10 mouse cellular contexts compared by ENCODE assay signal in genomic region chr2:166187874-166188453, GRCm38 (mm10). TPM values are rescaled to one million over a fixed set of nuclear protein-coding genes. Genes with fewer than 3 reads are reported as not detected.
DNase-seq lines count a peak whose midpoint lies in the region; ATAC-seq lines count a peak whose summit lies in the region.
"Not testable (repeated sequence)": the region's sequence is repeated elsewhere in the genome, so short reads cannot be mapped to it uniquely, and the experiment has no call there.
"Had no signal": no experiment of that assay in that cellular context is flagged by ENCODE, and none has a peak within 500 bp of the region (broad histone marks: within the 10 kb centered on the region; RNA-seq: fewer than 3 reads in every experiment).

No protein-coding gene starts in this region.

- H3K27ac ChIP-seq in forebrain, embryonic 16.5 days (ENCODE audit: low read length), result not testable (repeated sequence)
- 0 out of 2 replicates have a peak overlapping the region, but pooled peaks have one; percentile 45 for H3K27ac ChIP-seq in hindbrain, embryonic 10.5 days
- 0 out of 2 replicates have a peak overlapping the region, but pooled peaks have one; percentile 3 for H3K27ac ChIP-seq in intestine, embryonic 15.5 days
- peak overlapping the region; percentile 35 for H3K27ac ChIP-seq in macrophage
- peak overlapping the region; percentile 56; the same call in 1 of the 2 replicates for H3K27ac ChIP-seq in neural tube, embryonic 15.5 days (replicated peaks)

- WGBS in forebrain, embryonic 16.5 days, result 8% methylated on average over 8 of the region's 11 CpGs
- 71% methylated on average over 10 of the region's 11 CpGs for WGBS in hindbrain, embryonic 10.5 days
- WGBS in intestine, embryonic 15.5 days, result 66% methylated on average over 8 of the region's 11 CpGs
- 7% methylated on average over 2 of the region's 11 CpGs for WGBS in macrophage (ENCODE audit: missing documents)
- 31% methylated on average over 9 of the region's 11 CpGs for WGBS in neural tube, embryonic 15.5 days

- not testable (repeated sequence) for H3K9me3 ChIP-seq in forebrain, embryonic 16.5 days (ENCODE audit: control insufficient read depth, low read length); hindbrain, embryonic 10.5 days; intestine, embryonic 15.5 days; neural tube, embryonic 15.5 days (replicated peaks)

- peaks cover 36% of the 10 kb centered on the region for H3K27me3 ChIP-seq in forebrain, embryonic 16.5 days (replicated peaks; ENCODE audit: control insufficient read depth, insufficient read depth, low read length)
- H3K27me3 ChIP-seq in hindbrain, embryonic 10.5 days (ENCODE audit: insufficient read depth, poor library complexity, severe bottlenecking), result peaks cover 31% of the 10 kb centered on the region
- H3K27me3 ChIP-seq in intestine, embryonic 15.5 days (replicated peaks); neural tube, embryonic 15.5 days (replicated peaks): not testable (repeated sequence)

- H3K4me3 ChIP-seq in forebrain, embryonic 16.5 days (replicated peaks; ENCODE audit: low read length); hindbrain, embryonic 10.5 days; intestine, embryonic 15.5 days (replicated peaks); macrophage (ENCODE audit: inconsistent target); neural tube, embryonic 15.5 days (replicated peaks): not testable (repeated sequence)

- not testable (repeated sequence) for H3K9ac ChIP-seq in forebrain, embryonic 16.5 days (replicated peaks; ENCODE audit: low read depth, low read length); intestine, embryonic 15.5 days; neural tube, embryonic 15.5 days (replicated peaks)

- not testable (repeated sequence) for H3K79me2 ChIP-seq in macrophage (ENCODE audit: inconsistent target)

- ATAC-seq in common myeloid progenitor, adult 5-6 weeks (replicated peaks; ENCODE audit: low read depth, poor library complexity, severe bottlenecking), result peak; percentile 67
- peak; percentile 64; the same call in 1 of the 2 replicates for ATAC-seq in forebrain, embryonic 16.5 days
- not testable (repeated sequence) for ATAC-seq in intestine, embryonic 15.5 days
- peak; percentile 42 for ATAC-seq in neural tube, embryonic 15.5 days (ENCODE audit: low FRiP score)

- H3K36me3 ChIP-seq in forebrain, embryonic 16.5 days (ENCODE audit: control insufficient read depth, insufficient read depth); hindbrain, embryonic 10.5 days; intestine, embryonic 15.5 days; macrophage (ENCODE audit: inconsistent target); neural tube, embryonic 15.5 days: not testable (repeated sequence)

- not testable (repeated sequence) for DNase-seq in hindbrain, embryonic 10.5 days (ENCODE audit: low spot score)
- peak; percentile 38 for DNase-seq in layer of hippocampus, adult 9-11 months
- DNase-seq in testis, postnatal 14 days (ENCODE audit: low spot score), result peak; percentile 30

- not testable (repeated sequence) for H3K4me2 ChIP-seq in forebrain, embryonic 16.5 days (ENCODE audit: low read length); intestine, embryonic 15.5 days (replicated peaks)
- 0 out of 2 replicates have a peak overlapping the region, but pooled peaks have one; percentile 7 for H3K4me2 ChIP-seq in neural tube, embryonic 15.5 days

- H3K4me1 ChIP-seq in forebrain, embryonic 16.5 days (replicated peaks; ENCODE audit: control insufficient read depth, insufficient read depth, low read length), result not testable (repeated sequence)
- peaks cover 36% of the 10 kb centered on the region for H3K4me1 ChIP-seq in hindbrain, embryonic 10.5 days (replicated peaks)
- peaks cover 27% of the 10 kb centered on the region for H3K4me1 ChIP-seq in intestine, embryonic 15.5 days (replicated peaks)
- H3K4me1 ChIP-seq in neural tube, embryonic 15.5 days, result peaks cover 22% of the 10 kb centered on the region

RNA-seq across cellular contexts. Expression of gene Sulf2, which starts 32.5 kb away (rescaled TPM):
- 0.41 and 1.1 TPM in 2 replicates for total RNA-seq in common myeloid progenitor, adult 5-6 weeks (2017)
- 28.7 and 37.6 TPM in 2 replicates for polyA plus RNA-seq in forebrain, embryonic 16.5 days (2015; fragmentation: Nextera tagmentation; extraction: Ambion mirVana)
- 83.8 and 87.8 TPM in 2 replicates for polyA plus RNA-seq in hindbrain, embryonic 10.5 days (2016; fragmentation: Nextera tagmentation; extraction: Ambion mirVana)
- polyA plus RNA-seq in intestine, embryonic 15.5 days (2015; fragmentation: Nextera tagmentation; extraction: Ambion mirVana), result 100 and 106 TPM in 2 replicates
- 10 to 100 TPM in 17 of 26 experiments, 1 to 10 TPM in 8, under 1 TPM in 1; 0.74 to 78.5 (median 15.2) TPM for total RNA-seq in macrophage (2018; cell fraction: chromatin; rRNA removed)
- 100 to 1,000 TPM in 5 of 26 experiments, 10 to 100 TPM in 21; 11.9 to 121 (median 44.9) TPM for total RNA-seq in macrophage (2018; cell fraction: cytosol; rRNA removed)
- 100 to 1,000 TPM in 7 of 26 experiments, 10 to 100 TPM in 18, 1 to 10 TPM in 1; 9.4 to 128 (median 26.3) TPM for total RNA-seq in macrophage (2018; cell fraction: nucleus; rRNA removed)
- 81.3 to 174 TPM (median 111 TPM) in 3 replicates for polyA plus RNA-seq in macrophage (2018)
- 118 and 123 TPM in 2 replicates for polyA plus RNA-seq in neural tube, embryonic 15.5 days (2015; fragmentation: Nextera tagmentation; extraction: Ambion mirVana)
- total RNA-seq: CH12.LX had no signal
- polyA plus RNA-seq: G1E had no signal
